Mouse (Mus musculus) CH12F3 (cell line): Measurements from ENCODE around the gene Erich6.

Experiments used
- in situ Hi-C: fragments of 300-500 bp; cut with MboI; formaldehyde crosslinking; loops from 2 replicates; pipeline ENCODE4 v1.14.3; 2020; ENCODE audit warnings: low sequenced_read_pairs

The Erich6 gene

DNA sequence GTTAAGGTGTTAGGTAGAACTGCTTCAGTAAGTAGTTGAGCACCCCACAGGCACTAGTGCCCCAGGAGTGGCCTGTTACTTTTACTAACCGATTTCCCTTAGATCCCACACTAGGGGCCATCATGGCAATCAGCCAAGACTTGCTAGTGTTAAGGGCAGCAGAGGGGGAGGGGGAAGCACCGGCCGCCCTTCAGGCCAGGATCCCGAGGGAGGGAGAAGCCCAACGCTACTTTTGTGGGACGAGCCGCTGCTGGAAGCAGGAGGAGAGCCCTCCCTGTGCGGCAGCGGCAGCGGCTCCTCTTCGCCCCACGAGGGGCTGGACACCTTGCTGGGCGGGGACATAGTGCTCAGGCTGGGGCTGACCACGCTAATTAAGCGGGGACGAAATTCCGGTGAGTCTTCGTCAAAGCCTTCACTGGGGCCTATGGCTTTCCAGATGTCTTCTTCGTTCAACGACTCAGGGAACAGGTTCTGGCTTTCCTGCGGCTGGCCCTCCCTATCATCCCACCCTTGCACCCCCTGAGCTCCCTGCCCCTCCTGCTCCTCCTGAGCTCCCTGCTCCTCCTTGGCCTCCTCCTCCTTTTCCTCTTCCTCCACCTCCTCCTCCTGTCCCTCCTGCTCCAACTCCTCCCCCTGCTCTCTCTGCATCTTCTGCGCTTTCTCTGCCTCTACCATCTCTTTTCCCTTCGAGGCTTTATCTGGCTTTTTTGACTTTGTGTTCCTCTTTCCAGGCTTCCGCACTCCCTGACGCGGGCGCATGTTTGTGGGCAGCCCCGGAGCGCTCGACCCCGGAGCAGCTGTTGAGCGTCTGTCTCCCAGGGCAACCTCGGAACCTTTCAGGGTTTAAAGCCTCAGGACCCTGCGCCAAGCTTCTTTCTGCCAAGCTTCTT is at the start of gene Erich6:
Erich6 (minus strand) TSS at position 802 of the 890 bp plus-strand sequence.
- in situ Hi-C loops, result loop anchor here (25.0 kb wide), 1 partner anchor 426 kb away; no protein-coding TSS in a partner anchor

DNA sequence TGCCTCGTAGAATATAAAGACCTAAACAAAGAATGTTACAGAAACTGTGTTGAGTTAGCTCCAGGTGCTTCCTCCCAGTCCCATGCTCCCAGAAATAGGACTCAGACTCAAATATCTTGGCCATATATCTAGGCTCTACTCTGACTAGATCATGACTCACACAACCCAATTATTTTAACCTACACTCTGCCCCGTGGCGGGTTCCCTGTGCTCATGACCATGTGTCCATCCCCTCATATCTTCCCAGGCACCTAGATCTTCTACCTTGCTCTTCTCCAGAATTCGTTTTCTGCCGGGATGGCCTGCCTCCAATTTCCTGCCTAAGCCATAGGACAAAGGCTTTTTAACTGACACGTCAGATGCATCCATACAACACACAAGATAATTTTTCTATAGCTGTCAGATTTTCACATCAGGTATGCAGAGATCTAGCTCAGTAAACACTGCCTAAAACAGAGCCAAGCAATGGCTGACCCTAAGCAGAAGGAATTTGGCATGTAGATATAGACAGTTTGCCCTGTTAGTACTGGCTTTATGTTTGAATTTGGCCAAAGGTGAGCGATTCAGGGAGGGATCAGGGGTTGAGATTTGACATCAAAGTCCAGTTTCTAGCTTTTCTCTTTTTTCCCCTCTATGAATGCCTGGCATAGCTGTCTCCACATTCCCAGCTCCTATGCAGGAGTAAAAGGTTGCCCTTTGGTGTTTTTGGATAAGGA is 49.4 kb upstream of the Erich6 start:
- in situ Hi-C loops, result loop anchor here (25.0 kb wide), 1 partner anchor 174 kb away; no protein-coding TSS in a partner anchor

DNA sequence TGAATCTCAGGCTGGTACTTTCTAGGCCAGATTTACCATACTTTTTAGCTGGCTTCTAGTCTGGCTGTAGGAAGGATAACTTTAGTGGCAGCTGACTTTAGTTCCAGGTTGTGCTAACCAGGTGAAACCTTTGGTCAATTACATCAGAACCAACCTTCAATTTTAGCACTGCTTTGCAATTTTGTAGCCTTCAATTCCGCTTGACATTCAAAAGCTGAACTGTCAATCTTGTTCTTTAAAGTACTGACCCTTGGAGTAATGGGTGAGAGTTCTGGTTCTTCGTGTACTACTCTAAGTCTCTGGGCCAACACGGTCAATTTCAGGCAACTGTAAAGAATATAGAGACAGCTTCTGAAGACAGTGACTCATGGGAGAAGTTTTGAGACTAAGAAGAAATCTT is 48.4 kb upstream of the Erich6 start:
- in situ Hi-C loops, result loop anchor here (25.0 kb wide), 1 partner anchor 173 kb away; no protein-coding TSS in a partner anchor

DNA sequence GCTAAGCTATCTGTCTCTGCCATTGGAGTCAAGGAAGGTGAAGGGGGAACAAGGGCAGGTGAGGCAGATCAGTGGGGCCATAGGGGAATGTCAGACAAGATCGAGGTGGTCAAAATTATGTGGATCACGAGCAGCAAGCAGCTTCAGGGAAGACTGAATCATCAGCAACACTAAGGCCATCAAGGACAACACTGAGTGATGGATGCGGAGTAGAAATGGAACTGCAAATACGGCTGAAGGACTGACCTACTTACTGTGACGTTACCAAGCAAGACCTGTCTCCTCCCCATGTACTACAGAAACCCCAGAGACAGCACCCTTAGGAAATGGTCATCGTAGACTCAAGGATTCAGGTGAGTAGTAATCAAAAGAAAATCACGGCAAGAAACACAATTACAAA is 46.3 kb upstream of the Erich6 start:
- in situ Hi-C loops, result loop anchor here (25.0 kb wide), 1 partner anchor 171 kb away; no protein-coding TSS in a partner anchor

DNA sequence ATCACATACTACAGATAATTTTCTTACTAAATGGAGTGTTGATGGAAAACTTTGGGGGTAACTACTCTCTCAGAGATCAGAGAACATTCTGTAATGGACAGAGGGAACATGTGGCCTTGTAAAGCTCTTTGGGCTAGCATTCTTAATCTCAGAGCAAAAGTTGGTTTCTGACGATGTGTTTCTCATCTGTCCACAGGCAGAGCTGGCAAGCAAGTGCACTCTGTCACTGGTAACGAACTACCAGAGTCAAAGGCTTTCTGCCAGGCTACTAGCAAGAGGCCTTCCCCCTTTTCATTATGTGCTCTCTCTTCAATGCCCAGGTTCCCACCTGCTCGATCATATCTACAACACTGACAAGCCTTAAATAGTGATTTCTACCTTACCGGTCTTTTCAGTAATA is 45.3 kb upstream of the Erich6 start:
- in situ Hi-C loops, result loop anchor here (25.0 kb wide), 1 partner anchor 170 kb away; no protein-coding TSS in a partner anchor

DNA sequence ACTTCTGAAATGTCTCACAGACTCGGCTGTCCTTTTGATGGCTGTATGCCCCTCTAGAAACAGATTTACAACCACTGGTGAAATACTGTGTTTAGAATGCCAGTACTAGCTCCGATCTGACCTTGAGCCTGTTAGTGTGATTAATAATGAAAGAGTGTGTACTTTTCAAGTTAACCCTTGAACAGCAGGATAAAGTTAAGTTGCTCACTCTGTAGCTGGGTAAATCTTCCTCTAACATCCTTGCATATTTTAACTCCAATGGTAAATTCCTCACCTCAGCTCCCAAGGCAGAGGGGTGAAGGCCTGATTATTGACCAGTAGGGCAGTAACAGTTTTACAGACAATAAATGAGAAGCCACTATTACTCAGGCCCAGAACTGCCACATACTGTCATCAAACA is 44.8 kb upstream of the Erich6 start:
- in situ Hi-C loops, result loop anchor here (25.0 kb wide), 1 partner anchor 170 kb away; no protein-coding TSS in a partner anchor

DNA sequence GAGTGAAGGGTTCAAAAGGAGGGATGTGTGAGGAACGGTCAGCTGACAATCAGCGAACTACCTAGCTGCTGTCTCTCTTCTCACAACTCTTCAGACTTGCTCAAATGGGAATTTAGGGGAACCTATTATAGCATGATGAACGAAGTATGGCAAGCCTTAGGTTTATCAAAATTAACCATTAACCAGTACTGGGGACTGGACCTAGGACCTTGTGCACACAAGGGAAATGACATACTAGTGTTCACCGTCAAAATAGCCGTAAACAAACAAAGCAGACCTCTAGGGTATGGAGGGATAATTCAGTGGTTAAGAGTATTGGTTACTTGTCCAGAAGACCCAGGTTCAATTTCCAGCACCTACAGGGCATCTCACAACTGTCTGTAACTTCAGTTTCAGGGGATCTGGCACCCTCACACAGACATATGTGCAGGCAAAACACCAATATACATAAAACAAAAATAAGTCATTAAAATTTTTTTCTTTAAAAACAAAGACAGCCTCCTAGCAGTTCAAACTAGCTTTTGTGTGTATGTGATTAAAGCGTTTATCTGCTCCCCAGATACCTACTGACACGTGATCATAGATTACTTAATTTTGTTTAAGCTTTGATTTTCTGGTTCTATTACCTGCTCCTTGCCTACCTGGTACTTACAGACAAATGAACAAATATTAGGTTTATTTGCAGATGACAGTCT is 44.1 kb upstream of the Erich6 start:
- in situ Hi-C loops, result loop anchor here (25.0 kb wide), 1 partner anchor 169 kb away; no protein-coding TSS in a partner anchor

DNA sequence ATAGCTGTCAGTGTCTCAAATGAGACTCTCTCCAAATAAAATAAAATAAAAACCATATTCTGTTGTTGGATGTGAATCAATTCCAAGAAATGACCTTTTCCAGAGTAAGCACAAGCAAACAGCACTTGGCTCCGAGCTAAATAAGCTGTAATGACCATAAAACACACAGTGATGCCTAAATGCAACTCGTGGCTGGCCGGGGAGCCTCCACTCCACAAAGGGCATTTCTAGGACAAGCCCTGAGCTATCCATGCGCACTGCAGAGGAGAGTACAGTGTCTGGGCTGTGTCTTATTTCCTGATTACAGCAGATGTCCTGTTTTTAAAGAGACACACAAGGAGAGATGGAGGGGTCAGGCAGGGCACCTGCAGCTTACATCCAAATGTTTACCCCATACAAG is 43.0 kb upstream of the Erich6 start:
- in situ Hi-C loops, result loop anchor here (25.0 kb wide), 1 partner anchor 168 kb away; no protein-coding TSS in a partner anchor

DNA sequence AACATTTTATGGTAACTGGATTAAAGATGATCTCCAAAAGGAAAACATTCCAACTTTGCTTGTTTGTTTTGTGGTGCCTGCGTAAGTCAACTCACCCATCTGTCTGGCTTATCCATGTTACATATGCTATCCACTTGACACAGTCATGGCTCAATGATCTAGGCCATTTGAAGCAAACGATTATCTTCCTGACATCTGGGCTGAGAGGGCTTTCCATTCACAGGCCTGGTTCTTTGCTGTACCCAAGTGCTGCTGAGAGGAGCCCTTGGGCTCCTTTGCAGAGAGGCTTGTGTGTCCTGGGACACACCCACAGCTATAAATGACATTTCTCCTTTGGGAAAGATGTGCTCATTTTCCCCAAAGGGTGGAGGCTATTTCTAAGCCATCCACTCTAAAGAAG is 41.9 kb upstream of the Erich6 start:
- in situ Hi-C loops, result loop anchor here (25.0 kb wide), 1 partner anchor 167 kb away; no protein-coding TSS in a partner anchor

DNA sequence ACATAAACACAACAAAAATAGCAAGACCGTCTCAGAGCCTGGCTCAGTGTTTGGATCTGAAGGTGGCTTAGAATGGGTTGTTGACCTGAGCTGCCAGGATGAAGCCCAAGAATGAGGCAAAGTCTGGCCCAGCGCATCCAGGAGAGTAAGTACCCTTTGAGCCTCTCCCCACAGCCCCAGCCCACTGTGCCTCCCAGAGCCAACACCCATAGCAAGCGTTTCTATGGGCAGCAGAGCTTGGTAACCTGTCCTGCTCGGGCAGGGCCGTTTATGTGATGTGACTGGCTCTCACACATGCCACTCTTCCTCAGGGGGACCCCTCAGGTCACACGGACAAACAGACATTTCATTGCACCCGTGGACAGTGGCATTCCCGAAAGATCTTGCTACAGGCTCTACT is 41.4 kb upstream of the Erich6 start:
- in situ Hi-C loops, result loop anchor here (25.0 kb wide), 1 partner anchor 166 kb away; no protein-coding TSS in a partner anchor

DNA sequence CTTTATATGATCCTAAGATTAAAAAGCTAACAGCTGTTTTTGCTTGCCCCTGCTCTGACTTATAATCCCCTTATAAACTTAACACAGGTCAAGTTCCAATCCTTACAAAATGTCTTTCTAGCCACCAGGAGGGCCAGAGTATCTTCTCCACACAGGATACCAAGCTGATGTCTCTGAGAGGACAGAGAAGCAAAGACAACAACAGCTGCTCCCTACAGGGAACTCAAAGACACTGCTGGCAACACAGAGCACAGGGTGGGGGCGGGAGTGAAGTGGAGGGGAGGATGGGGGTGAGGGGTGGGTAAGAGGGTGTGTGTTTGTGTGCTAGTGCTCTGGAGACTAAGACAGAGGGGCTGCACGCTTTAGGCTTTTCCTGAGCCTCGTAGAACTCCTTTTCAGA is 40.6 kb upstream of the Erich6 start:
- in situ Hi-C loops, result loop anchor here (25.0 kb wide), 1 partner anchor 165 kb away; no protein-coding TSS in a partner anchor

DNA sequence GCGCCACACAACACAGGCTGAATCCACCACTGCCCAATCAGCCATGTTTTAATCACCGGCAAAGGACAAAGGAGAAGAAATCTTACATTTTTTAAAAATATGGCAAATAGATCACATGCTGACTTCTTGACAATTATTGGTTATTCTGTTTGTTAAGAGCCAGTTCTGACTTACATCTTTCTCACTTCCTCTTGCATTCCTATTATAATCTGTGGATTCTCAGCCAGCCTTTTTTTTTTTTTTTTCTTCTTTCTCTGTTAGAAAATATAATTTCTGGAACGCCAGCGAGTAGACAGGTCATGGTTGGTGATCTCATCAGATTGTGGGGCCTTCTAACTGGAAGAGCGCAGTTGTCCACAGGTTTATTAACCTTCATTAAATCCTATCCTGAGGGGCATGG is 36.3 kb upstream of the Erich6 start:
- in situ Hi-C loops, result no loop called here

DNA sequence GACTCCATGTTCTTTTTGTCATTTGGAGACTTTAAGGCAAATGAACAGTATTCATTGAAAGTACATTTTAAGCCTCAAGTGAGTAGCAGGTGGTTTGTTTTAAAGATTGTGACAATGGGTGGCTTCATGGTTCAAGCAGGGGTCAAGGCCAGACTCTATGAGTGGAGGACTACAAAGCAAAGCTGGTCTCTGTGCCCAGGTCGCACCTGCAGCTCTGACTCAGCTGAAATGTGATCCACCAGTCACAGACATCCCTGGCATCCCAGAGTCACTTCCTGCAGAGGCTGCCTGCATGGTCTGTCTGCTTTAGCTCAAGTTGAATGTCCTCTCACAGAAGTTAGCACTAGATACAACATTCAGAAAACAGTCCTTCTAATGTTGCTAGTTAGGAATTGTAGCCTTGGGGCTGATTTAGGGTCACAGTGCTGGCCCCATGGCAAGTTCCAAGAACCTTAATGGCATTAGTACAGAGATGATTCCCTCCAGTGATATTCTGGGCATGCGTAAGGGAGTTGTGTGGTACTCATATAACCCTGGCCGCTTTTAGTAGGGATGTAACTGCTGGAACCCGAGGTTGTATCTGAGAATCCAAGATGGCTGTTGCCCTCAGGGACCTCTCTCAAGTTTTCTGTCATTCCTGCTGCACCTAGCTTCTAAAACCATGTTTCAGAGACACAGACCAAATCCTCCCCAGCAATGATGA is 35.6 kb upstream of the Erich6 start:
- in situ Hi-C loops, result no loop called here

DNA sequence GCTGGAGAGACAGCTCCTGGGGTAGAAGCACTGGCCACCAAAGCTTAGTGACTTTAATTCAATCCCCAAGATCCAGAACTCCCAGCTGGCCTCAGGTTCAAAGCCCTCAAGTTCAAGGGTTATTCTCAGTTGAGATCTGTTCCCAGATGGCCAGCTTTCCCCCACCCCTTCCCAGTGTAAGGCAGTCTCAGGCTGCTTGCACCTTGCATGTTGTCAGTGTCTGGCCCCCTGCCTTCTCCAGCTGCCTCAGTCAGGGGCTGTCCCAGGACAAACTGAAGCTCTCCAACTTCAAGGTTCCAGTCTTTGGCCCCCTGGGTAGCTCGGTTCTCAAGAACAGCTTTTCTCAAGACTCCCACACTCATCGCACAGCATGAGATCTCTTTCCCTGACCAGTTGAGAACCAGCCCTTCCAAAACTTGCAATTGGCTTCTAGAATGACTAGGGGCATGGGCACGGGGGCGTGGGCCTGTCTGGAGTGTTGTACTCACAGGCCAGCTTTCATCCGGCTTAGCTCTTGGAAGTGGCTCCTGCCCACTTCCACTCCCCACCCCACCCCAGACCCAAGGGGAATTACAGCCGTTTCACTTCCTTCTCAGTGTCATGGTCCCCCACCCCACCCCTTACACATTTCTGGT is 34.7 kb upstream of the Erich6 start:
- in situ Hi-C loops, result no loop called here

DNA sequence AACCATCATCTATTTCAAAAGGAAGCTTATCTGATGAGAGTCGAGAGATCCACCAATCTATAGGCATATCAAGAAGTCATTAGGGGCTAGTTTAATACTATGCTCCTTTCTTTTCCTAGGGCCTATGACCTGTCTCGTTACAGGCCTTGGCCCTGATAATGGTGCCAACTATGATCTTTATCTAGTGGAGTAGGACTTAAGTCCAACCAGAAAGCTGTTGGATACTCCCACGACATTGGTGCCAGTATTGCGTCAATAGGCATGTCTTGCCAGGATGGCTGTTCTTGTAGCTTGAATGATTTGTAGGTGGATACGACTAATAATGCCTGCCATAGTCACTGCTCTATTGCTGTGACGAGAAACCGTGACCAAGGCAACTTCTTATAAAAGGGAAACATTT is 27.0 kb upstream of the Erich6 start:
- in situ Hi-C loops, result no loop called here

DNA sequence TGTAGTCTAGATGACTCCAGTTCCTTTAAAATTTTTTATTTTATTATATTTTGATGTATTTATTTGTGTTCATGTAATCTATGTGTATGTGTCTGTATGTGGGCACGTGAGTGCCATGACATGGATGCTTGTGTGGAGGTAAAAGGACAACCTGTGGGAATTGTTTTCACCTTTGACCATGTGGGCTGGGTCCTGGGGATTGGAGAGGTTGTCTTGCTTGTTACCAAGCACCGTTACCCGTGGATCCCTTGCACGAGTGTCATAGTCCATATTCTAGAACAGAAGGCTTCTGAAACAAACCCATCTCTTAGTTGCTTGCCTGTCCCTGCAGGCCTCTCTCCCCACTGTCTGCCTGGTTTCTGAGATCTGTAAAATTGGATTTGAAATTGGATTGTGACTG is 23.6 kb upstream of the Erich6 start:
- in situ Hi-C loops, result no loop called here

DNA sequence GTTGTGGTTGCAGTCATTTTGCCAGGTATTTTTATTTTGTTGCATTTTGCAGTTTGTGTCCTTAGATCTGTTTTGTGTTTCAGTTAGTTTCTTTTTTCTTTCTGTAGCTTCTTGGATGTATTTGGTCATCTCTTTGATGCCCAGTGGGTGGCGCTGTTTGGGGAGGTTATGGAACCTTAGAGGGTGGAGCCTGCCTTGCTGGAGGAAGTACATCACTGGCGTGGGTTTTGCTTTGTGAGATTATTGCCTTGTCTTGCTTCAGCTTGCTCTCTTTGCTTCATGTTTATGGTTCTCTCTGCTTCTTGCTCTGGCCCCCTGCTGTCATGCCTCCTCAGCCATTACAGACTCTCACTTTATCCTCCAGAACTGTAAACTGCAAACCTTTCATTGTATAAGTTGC is 20.3 kb upstream of the Erich6 start:
- in situ Hi-C loops, result loop anchor here (10.0 kb wide), 1 partner anchor 127 kb away; no protein-coding TSS in a partner anchor

DNA sequence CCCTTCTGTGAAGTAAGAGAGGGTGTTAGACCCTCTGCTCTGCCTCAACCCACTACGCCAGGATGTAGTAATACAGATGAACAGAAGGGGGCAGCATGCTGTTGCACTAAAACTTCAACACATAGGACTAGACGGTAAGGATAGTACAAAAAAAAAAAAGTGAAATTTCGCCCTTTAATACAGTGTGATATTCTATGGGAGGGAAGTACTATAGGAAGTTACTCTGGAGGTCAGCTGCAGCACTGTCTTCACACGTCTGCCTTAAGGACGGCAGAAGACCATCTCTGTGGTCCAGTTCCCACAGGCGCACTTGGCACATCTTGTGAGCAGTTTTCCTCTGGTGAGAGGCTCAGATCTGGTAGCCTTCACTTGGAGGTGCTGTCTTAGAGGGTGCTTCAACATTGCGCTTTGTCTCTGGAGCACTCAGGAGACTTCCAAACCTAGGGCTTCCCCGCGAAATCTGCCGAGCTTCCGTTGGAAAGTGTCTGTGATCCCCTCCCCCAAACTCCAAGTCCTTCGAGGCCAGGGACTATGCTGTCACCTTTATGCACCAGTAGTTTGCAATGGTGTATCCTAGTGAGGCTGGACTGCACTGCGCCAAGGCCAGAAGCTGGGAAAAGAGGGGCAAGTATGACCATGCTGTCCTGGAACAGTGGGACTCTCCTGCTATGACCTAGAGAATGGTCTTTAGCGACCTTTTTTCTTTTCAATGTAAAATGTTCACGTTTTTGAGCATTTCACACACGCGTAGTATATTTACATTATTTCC is 18.5 kb upstream of the Erich6 start:
- in situ Hi-C loops, result loop anchor here (10.0 kb wide), 1 partner anchor 129 kb away; no protein-coding TSS in a partner anchor

DNA sequence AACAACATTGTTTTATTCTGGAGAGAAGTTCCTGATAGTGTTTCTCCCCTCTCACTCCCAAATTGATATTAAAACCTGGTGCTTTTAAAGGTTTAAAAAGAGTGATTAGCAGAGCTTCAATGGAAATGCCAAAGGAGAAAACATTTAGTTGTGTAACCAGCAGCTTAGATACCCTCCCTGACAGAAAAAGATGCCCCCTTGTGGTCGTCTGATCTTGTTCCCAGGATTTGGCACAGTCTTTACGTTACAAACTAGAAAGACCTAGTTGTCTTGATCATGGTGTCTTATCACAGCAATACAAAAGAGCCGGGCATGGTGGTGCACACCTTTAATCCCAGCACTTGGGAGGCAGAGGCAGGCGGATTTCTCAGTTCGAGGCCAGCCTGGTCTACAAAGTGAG is 16.9 kb upstream of the Erich6 start:
- in situ Hi-C loops, result loop anchor here (10.0 kb wide), 1 partner anchor 131 kb away; no protein-coding TSS in a partner anchor
